Mouse (Mus musculus): ENCODE measurements around the gene Rbm24. TPM values are rescaled to one million over a fixed set of nuclear protein-coding genes. Genes with fewer than 3 reads are reported as not detected.
A peak's percentile ranks its signal among the peaks of the same experiment; 100 is the strongest.

Gene Rbm24
- total RNA-seq (2021) = 10 to 100 TPM; 20.2 to 24.7 TPM
- long read RNA-seq, experiment 1, transcript Rbm24-201 (4 exons, 3,086 nt) = major isoform, 15 of 25 reads
- long read RNA-seq, experiment 1, partial matches to known transcripts = 0 of 25 reads
- long read RNA-seq, experiment 1, other reads (novel, unspliced or antisense) = 10 of 25 reads
- long read RNA-seq, experiment 2, transcript Rbm24-201 (4 exons, 3,086 nt) = major isoform, 16 of 31 reads
- long read RNA-seq, experiment 2, partial matches to known transcripts = 0 of 31 reads
- long read RNA-seq, experiment 2, other reads (novel, unspliced or antisense) = 15 of 31 reads

DNA sequence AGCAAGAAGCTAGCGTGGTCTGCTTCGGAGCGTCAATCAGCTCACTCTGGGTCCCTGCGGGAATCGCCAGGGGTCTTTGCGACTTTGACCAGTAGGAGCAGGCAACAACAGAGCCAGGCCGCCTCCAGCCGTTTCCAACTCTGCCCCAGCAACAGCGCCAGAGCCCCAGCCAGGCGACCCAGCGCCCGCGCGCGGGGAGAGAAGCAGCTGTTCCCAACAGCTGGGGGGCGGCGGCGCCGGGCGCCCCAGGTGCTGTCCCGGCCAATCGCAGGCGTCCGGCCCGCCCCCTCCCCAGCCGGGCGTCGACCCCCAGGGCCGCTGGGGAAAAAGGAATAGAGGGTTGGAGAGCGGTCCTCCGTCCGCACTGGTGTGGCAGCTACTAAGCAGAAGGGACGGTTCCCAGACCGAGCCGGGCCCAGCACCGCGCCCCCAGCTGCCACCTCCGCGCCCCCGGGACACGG, at the start of gene Rbm24:
Gene Rbm24 (plus strand): TSS at position 294 of the 461 bp plus-strand sequence.
- TF ChIP-seq CTCF (conservative IDR thresholded peaks at IDR 0.05) = peak; percentile 24
- peak; percentile 15 to 29 for DNase-seq (ENCODE audit: low spot score in 2 of 2)
- peak within 1 kb of the TSS; percentile 92 for H3K27ac ChIP-seq
- peak within 1 kb of the TSS; percentile 74 for H3K4me3 ChIP-seq

GRCm38 (mm10) chr13:46372884-46373283, 45.4 kb upstream of the Rbm24 start:
- no peak for TF ChIP-seq CTCF (conservative IDR thresholded peaks at IDR 0.05)
- no peak overlapping the region for H3K4me3 ChIP-seq
- H3K27ac ChIP-seq = no peak overlapping the region
- DNase-seq (ENCODE audit: low spot score in 2 of 2) = no peak

- Histone ChIP-seq H3K27ac (peak overlapping the region; percentile 64), H3K4me3 (no peak overlapping the region)
- DNase-seq (ENCODE audit: low spot score in 2 of 2) = peak; percentile 22 to 63
- no peak for TF ChIP-seq CTCF (conservative IDR thresholded peaks at IDR 0.05)
Measured at GRCm38 (mm10) chr13:46375371-46375770, 42.9 kb upstream of the Rbm24 start.

- Histone ChIP-seq H3K4me3 (no peak overlapping the region), H3K27ac (no peak overlapping the region)
- DNase-seq (ENCODE audit: low spot score in 2 of 2) = no peak
- no peak for TF ChIP-seq CTCF (conservative IDR thresholded peaks at IDR 0.05)
Measured at GRCm38 (mm10) chr13:46387396-46387795, 30.8 kb upstream of the Rbm24 start.

GRCm38 (mm10) chr13:46391654-46392053, 26.6 kb upstream of the Rbm24 start:
- DNase-seq (ENCODE audit: low spot score in 2 of 2) = peak in 1 of 2 experiments; percentile 32
- no peak overlapping the region for H3K4me3 ChIP-seq
- TF ChIP-seq CTCF (conservative IDR thresholded peaks at IDR 0.05) = no peak
- H3K27ac ChIP-seq = peak overlapping the region; percentile 73

DNA sequence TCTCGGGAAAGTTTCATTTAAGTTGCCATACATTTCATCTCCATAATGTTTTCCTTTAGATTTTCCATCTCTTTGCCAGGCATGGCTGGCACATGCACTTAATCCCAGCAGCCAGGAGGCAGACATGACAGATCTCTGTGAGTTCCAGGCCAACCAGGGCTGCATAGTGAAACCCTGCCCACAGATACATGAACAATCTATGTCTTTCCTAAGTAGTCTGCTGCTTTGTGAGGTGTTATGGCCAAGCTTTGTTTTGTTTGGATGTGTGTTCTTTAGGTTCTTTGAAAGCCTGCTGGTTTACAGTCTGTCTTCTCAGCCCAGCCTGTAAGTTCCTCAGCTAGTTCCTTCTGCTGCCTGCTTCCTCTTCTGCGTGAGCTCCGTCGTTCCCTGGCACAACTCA, 25.3 kb upstream of the Rbm24 start:
- no peak for TF ChIP-seq CTCF (conservative IDR thresholded peaks at IDR 0.05)
- H3K27ac ChIP-seq = peak overlapping the region; percentile 73; the same call in 1 of the 2 replicates
- no peak for DNase-seq (ENCODE audit: low spot score in 2 of 2)
- no peak overlapping the region for H3K4me3 ChIP-seq

GRCm38 (mm10) chr13:46393936-46394335, 24.3 kb upstream of the Rbm24 start:
- Histone ChIP-seq H3K4me3 (no peak overlapping the region), H3K27ac (no peak overlapping the region)
- no peak for TF ChIP-seq CTCF (conservative IDR thresholded peaks at IDR 0.05)
- DNase-seq (ENCODE audit: low spot score in 2 of 2) = no peak

DNA sequence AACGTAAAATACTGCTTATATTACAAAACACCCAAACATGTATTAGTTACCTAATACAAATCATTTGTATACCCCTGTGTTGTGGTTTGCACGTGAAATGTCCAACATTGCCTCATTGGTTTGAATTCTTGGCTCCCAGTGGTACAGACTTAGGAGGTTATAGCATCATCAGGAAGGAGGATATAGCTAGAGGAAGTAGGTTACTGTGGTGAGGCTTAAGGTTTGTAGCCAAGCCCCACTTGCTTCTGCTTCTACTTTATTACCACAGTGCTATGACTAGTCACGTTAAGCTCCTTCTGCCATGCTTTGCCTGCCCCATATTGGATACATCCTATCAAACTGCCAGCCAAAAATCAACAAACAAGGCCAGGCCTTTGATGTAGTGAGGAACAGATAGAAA, 21.0 kb upstream of the Rbm24 start:
- TF ChIP-seq CTCF (conservative IDR thresholded peaks at IDR 0.05) = no peak
- DNase-seq (ENCODE audit: low spot score in 2 of 2) = no peak
- H3K27ac ChIP-seq = no peak overlapping the region
- no peak overlapping the region for H3K4me3 ChIP-seq

- H3K4me3 ChIP-seq = no peak overlapping the region
- H3K27ac ChIP-seq = no peak overlapping the region
- no peak for TF ChIP-seq CTCF (conservative IDR thresholded peaks at IDR 0.05)
- no peak for DNase-seq (ENCODE audit: low spot score in 2 of 2)
Measured at GRCm38 (mm10) chr13:46407151-46407550, 11.1 kb upstream of the Rbm24 start.

DNA sequence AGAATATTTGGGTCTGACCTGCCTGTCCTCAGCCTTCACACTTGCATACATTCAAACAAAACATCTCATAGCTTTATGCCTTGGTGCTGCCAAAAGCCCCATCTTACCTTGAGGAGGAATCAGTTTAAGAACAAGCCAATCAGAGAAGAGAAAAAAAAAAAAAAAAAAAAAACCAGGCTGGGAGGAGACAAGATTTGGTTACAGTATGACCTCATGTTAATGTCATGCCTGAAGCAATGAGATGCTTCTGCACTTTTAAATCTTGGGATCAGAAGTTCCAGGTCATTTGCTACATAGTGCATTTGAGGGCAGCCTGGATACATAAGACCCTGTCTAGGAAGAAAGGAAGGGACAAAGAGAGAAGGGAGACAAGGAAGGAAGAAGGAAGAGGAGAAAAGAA, 6.0 kb upstream of the Rbm24 start:
- no peak for DNase-seq (ENCODE audit: low spot score in 2 of 2)
- Histone ChIP-seq H3K4me3 (no peak overlapping the region), H3K27ac (no peak overlapping the region)
- TF ChIP-seq CTCF (conservative IDR thresholded peaks at IDR 0.05) = no peak

GRCm38 (mm10) chr13:46413588-46413987, 4.6 kb upstream of the Rbm24 start:
- Histone ChIP-seq H3K4me3 (no peak overlapping the region), H3K27ac (peak overlapping the region; percentile 48; the same call in 1 of the 2 replicates)
- no peak for DNase-seq (ENCODE audit: low spot score in 2 of 2)
- no peak for TF ChIP-seq CTCF (conservative IDR thresholded peaks at IDR 0.05)

DNA sequence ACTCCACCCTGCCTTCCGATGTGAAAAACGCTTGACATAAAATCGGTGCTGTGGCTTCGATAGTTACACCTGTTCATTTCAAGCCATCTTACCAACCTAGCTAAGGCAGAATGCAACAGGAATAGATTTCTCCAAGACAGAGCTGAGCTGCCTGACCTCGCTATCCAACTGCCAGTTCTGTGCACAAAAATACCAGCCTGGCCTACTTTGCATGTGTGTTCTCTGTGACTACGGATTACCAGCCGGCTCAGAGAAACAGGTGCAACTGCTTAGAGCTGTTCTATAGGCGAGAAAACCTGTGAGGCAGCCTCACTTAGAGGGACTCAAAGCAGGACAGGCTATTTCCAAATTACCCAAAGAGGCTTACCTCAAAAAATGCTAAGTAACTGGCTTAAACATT, 4.2 kb upstream of the Rbm24 start:
- H3K4me3 ChIP-seq = no peak overlapping the region
- H3K27ac ChIP-seq = peak overlapping the region; percentile 48
- no peak for TF ChIP-seq CTCF (conservative IDR thresholded peaks at IDR 0.05)
- no peak for DNase-seq (ENCODE audit: low spot score in 2 of 2)

- no peak overlapping the region for H3K27ac ChIP-seq
- DNase-seq (ENCODE audit: low spot score in 2 of 2) = no peak
- TF ChIP-seq CTCF (conservative IDR thresholded peaks at IDR 0.05) = no peak
- no peak overlapping the region for H3K4me3 ChIP-seq
Measured at GRCm38 (mm10) chr13:46416021-46416420, 2.2 kb upstream of the Rbm24 start.

DNA sequence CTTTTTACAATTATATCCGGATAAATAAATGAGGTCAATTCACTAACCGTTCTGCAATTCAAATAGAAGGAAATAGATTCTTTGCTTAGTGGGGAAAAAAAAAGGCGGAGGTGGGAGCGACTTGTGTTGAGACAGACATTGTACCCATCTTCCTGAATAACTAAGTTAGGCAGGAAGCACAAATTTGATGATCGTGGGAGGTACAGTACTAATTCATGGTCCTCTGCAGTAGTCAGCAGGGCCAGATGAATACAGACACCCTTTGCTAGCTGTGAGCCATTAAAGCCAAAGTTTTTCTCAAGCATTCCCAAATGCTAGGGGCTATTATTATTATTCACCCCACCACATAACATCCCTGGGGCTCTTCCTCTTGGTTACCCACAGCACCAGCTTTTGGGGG, 640 bp upstream of the Rbm24 start:
- Histone ChIP-seq H3K27ac (peak overlapping the region; percentile 92), H3K4me3 (peak overlapping the region; percentile 74)
- no peak for TF ChIP-seq CTCF (conservative IDR thresholded peaks at IDR 0.05)
- peak in 1 of 2 experiments; percentile 29 for DNase-seq (ENCODE audit: low spot score in 2 of 2)

Measured in layer of hippocampus, adult 2 months (tissue).